Mouse (Mus musculus): ENCODE results near the gene Ambra1. TPM values are rescaled to one million over a fixed set of nuclear protein-coding genes. Genes with fewer than 3 reads are reported as not detected.

The Ambra1 gene
- total RNA-seq, 2 experiments from 2014 or later: 28.0 to 35.6 TPM

Other genes with a start within 250 kb of the Ambra1 start
- 84.4 and 87.2 TPM in 2 replicates for gene Ckap5, start 203.4 kb upstream of the Ambra1 start, total RNA-seq (2014; fragmentation: Nextera tagmentation)
- 78.2 and 82.4 TPM in 2 replicates for gene Ckap5, start 203.4 kb upstream of the Ambra1 start, total RNA-seq (2017)
- 0.52 and 0.83 TPM in 2 replicates for gene F2, start 93.7 kb upstream of the Ambra1 start, total RNA-seq (2014; fragmentation: Nextera tagmentation)
- gene F2, start 93.7 kb upstream of the Ambra1 start, total RNA-seq (2017): 0.61 TPM in 1 of 2 replicates, not detected in the other
- gene Zfp408, start 80.3 kb upstream of the Ambra1 start, total RNA-seq (2014; fragmentation: Nextera tagmentation): 17.5 and 18.0 TPM in 2 replicates
- 4.9 and 6.7 TPM in 2 replicates for gene Zfp408, start 80.3 kb upstream of the Ambra1 start, total RNA-seq (2017)
- gene Arhgap1, start 80.3 kb upstream of the Ambra1 start, total RNA-seq (2014; fragmentation: Nextera tagmentation): 42.7 and 48.6 TPM in 2 replicates
- gene Arhgap1, start 80.3 kb upstream of the Ambra1 start, total RNA-seq (2017): 25.8 and 38.7 TPM in 2 replicates
- gene Atg13, start 19.6 kb upstream of the Ambra1 start, total RNA-seq (2014; fragmentation: Nextera tagmentation): 16.3 and 22.0 TPM in 2 replicates
- gene Atg13, start 19.6 kb upstream of the Ambra1 start, total RNA-seq (2017): 7.7 and 10.1 TPM in 2 replicates
- 6.6 and 8.4 TPM in 2 replicates for gene Harbi1, start 19.3 kb upstream of the Ambra1 start, total RNA-seq (2014; fragmentation: Nextera tagmentation)
- gene Harbi1, start 19.3 kb upstream of the Ambra1 start, total RNA-seq (2017): 10.6 and 15.9 TPM in 2 replicates
- 0.94 TPM in 1 of 2 replicates, not detected in the other for gene Chrm4, start 197.1 kb downstream of the Ambra1 start, total RNA-seq (2014; fragmentation: Nextera tagmentation)
- not detected in 2 replicates for gene Chrm4, start 197.1 kb downstream of the Ambra1 start, total RNA-seq (2017)
- 2.1 TPM in 1 of 2 replicates, not detected in the other for gene Mdk, start 202.2 kb downstream of the Ambra1 start, total RNA-seq (2014; fragmentation: Nextera tagmentation)
- 0.75 TPM in 1 of 2 replicates, not detected in the other for gene Mdk, start 202.2 kb downstream of the Ambra1 start, total RNA-seq (2017)
- not detected in 2 replicates for gene Gm9821, start 215.6 kb downstream of the Ambra1 start, total RNA-seq (2014; fragmentation: Nextera tagmentation)
- 0.33 and 1.5 TPM in 2 replicates for gene Gm9821, start 215.6 kb downstream of the Ambra1 start, total RNA-seq (2017)
- 172 and 204 TPM in 2 replicates for gene Dgkz, start 245.7 kb downstream of the Ambra1 start, total RNA-seq (2014; fragmentation: Nextera tagmentation)
- gene Dgkz, start 245.7 kb downstream of the Ambra1 start, total RNA-seq (2017): 44.4 and 60.2 TPM in 2 replicates